Mouse (Mus musculus) liver, adult 2 months (tissue): Measurements from ENCODE around the gene Rabl3. TPM values are rescaled to one million over a fixed set of nuclear protein-coding genes. Genes with fewer than 3 reads are reported as not detected.

Source experiments
- DNase-seq: peaks from one replicate; pipeline ENCODE4 v3.0.0-alpha.2; 2011; ENCODE audit warnings: low read depth, low spot score; ENCODE audit errors: extremely low read depth
- H3K27ac ChIP-seq: fragments of 200-500 bp; replicated peaks from 2 replicates; pipeline ENCODE4 v1.5.1; 2012; ENCODE audit warnings: low read depth, mild to moderate bottlenecking, control low read depth, inconsistent platforms, low read length; ENCODE audit not compliant: insufficient read depth
- H3K27me3 ChIP-seq: fragments of 200-500 bp; 2 replicates; pipeline ENCODE4 v1.6.1; 2012; ENCODE audit warnings: mild to moderate bottlenecking, moderate library complexity, low read length, inconsistent platforms; ENCODE audit not compliant: control insufficient read depth, insufficient read depth
- H3K36me3 ChIP-seq: fragments of 200-500 bp; 2 replicates; pipeline ENCODE4 v1.6.1; 2012; ENCODE audit warnings: low read length, inconsistent platforms; ENCODE audit not compliant: control insufficient read depth, insufficient read depth
- H3K4me1 ChIP-seq: fragments of 200-500 bp; 2 replicates; pipeline ENCODE4 v1.6.1; 2011; ENCODE audit warnings: low read length; ENCODE audit not compliant: control insufficient read depth, insufficient read depth
- H3K4me3 ChIP-seq: fragments of 200-500 bp; 2 replicates; pipeline ENCODE4 v1.5.1; 2011; ENCODE audit warnings: low read depth, mild to moderate bottlenecking, control low read depth, low read length, moderate library complexity; ENCODE audit not compliant: insufficient read depth
- H3K79me2 ChIP-seq: fragments of 200-500 bp; 2 replicates; pipeline ENCODE4 v1.6.1; 2012; ENCODE audit warnings: inconsistent platforms, mild to moderate bottlenecking, low read length, moderate library complexity; ENCODE audit not compliant: control insufficient read depth, insufficient read depth
- H3K9ac ChIP-seq: fragments of 200-500 bp; 2 replicates; pipeline ENCODE4 v1.6.1; 2012; ENCODE audit warnings: low read depth, mild to moderate bottlenecking, control low read depth, inconsistent platforms, low read length
- CTCF ChIP-seq: fragments of 200-500 bp; IDR thresholded peaks from 2 replicates; pipeline ENCODE4 v1.5.1; 2011; ENCODE audit warnings: low read depth, low read length, control low read depth
- POLR2A ChIP-seq: fragments of 200-500 bp; IDR thresholded peaks from 2 replicates; pipeline ENCODE4 v1.6.1; 2011; ENCODE audit warnings: low read length, control low read depth; ENCODE audit not compliant: insufficient read depth; ENCODE audit errors: extremely low read depth
- WGBS: fragments of 180-500 bp; shearing (Covaris S2); methylation state at CpG from one replicate; pipeline ENCODE4 v1.1.7; 2018; 5-methylcytosine and 5-hydroxymethylcytosine counted together
- polyA plus RNA-seq: library from polyadenylated mRNA; depleted of rRNA; stranded (reverse); fragments of >200 nt; gene quantifications from 2 replicates; pipeline ENCODE4 v1.2.3, GENCODE M21; 2012
- total RNA-seq: library from RNA; depleted of rRNA; stranded (reverse); fragments of >200 nt; gene quantifications from 2 replicates; pipeline ENCODE4 v1.2.3, GENCODE M21; 2014

Gene Rabl3
- total and polyA plus RNA-seq, 2 experiments, result 2.8 to 10.4 TPM

DNA sequence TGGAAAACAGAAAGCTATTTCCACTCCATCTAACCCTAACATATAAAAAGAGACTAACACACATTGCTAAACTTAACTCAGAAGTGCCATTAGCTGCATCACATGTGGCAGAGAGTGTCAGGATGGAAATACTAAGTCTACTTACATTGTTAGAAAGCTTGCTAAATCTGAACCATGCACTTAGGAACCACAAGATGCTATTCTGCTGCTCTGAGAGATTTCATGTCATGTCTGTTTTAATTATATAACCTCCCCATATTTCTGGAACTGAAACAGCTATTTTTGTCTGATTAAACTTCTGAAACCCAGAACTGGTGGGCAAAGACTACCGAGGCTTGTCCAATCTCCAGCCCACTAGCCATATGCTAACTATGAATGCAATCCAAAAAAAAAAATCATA, 7.6 kb upstream of the Rabl3 start:
- peaks cover 19% of the 10 kb centered on the region for H3K36me3 ChIP-seq
- no peak for DNase-seq
- TF ChIP-seq POLR2A (no peak), CTCF (no peak)
- no peaks in the 10 kb centered on the region for H3K27me3 ChIP-seq
- no peak overlapping the region for H3K27ac ChIP-seq
- 85% methylated on average over 1 of the region's 1 CpGs for WGBS
- H3K4me3 ChIP-seq, result no peak overlapping the region
- H3K9ac ChIP-seq, result no peak overlapping the region
- peaks cover 26% of the 10 kb centered on the region for H3K4me1 ChIP-seq
- peaks cover 6% of the 10 kb centered on the region; the same call in 1 of the 2 replicates for H3K79me2 ChIP-seq

DNA sequence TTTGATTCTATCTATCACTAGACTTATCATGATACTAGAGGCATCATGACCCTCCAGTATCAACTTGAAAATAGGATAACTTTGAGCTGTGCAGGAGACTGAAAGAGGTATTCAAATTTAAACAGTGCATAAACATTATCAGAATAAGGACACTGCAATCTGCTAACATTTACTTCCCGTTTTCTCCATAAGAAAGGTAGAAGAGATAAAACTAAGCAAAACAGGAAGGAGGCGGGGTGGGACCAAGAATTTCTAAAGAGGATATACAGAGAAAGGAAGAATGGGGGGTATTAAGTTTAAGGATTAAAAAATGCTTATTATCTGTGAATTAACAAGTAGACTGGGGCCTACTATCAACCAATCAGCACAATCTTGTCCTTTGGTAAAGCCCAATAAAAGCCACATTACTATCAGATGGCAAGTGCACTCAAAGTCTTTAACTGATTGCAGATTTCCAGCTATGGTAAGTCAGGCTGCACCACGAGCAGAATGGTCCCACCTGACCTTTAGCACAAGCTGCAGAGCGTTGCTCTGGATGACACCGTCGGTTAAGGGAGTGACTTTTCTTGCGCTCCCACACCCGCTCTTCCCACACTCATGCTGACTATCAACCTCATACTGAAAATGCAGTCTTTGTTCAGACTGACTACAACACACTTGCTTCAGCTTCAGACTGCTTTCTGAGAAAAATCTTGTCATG, 6.2 kb upstream of the Rabl3 start:
- Histone ChIP-seq H3K9ac (no peak overlapping the region), H3K36me3 (peaks cover 19% of the 10 kb centered on the region), H3K27me3 (no peaks in the 10 kb centered on the region), H3K79me2 (peaks cover 6% of the 10 kb centered on the region; the same call in 1 of the 2 replicates), H3K4me3 (no peak overlapping the region), H3K27ac (no peak overlapping the region), H3K4me1 (peaks cover 22% of the 10 kb centered on the region)
- no peak for DNase-seq
- 64% methylated on average over 8 of the region's 8 CpGs for WGBS
- TF ChIP-seq CTCF, result no peak
- TF ChIP-seq POLR2A, result no peak

DNA sequence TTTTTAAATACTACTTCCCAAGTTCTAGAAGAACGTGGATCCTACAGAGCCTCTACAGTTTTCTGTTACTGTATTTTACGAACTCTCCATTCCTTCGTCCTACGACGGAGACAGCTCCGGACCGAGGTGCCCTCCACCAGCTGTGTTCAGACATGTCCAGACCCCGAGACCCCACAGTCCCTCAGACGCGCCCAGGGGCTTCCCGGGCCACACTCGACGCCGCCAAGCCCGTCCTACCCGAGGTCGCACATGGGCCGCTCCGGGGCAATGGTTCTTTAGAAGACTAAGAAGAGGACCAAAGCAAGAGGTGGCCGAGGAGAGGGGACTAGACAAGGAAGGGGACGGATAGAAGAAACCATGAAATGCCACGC, 460 bp upstream of the Rabl3 start:
- Histone ChIP-seq H3K27me3 (no peaks in the 10 kb centered on the region), H3K9ac (peak overlapping the region; percentile 78), H3K27ac (peak overlapping the region; percentile 37), H3K36me3 (peaks cover 10% of the 10 kb centered on the region), H3K79me2 (no peaks in the 10 kb centered on the region; the same call in 1 of the 2 replicates), H3K4me3 (peak overlapping the region; percentile 72), H3K4me1 (peaks cover 25% of the 10 kb centered on the region; the same call in 1 of the 2 replicates)
- TF ChIP-seq CTCF (no peak), POLR2A (no peak)
- under 1% methylated on average over 22 of the region's 22 CpGs for WGBS
- DNase-seq, result no peak

DNA sequence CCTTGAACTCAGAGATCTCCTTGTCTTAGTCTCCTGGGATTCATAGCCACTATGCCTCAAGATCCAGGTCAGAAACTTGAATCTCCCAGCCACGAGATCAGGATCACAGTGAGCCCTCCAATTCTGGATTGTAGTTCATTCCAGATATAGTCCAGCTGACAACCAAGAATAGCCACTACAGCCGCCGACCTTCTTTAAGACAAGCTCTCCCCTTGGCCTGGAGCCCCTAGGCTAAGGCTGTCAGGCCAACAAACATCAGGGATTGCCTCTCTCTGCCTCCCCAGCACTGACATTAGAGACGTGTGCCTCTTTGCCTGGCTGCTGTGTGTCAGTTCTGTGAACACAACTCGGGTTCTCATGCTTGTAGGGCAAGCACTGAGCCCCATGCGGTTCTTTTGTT, 1.1 kb downstream of the Rabl3 start:
- peak overlapping the region; percentile 95 for H3K27ac ChIP-seq
- DNase-seq, result no peak
- H3K27me3 ChIP-seq, result no peaks in the 10 kb centered on the region
- peaks cover 17% of the 10 kb centered on the region; the same call in 1 of the 2 replicates for H3K4me1 ChIP-seq
- no peaks in the 10 kb centered on the region; the same call in 1 of the 2 replicates for H3K79me2 ChIP-seq
- TF ChIP-seq CTCF (no peak), POLR2A (no peak)
- H3K9ac ChIP-seq, result no peak overlapping the region
- no peak overlapping the region for H3K4me3 ChIP-seq
- peaks cover 8% of the 10 kb centered on the region for H3K36me3 ChIP-seq
- WGBS, result 77% methylated on average over 6 of the region's 6 CpGs

DNA sequence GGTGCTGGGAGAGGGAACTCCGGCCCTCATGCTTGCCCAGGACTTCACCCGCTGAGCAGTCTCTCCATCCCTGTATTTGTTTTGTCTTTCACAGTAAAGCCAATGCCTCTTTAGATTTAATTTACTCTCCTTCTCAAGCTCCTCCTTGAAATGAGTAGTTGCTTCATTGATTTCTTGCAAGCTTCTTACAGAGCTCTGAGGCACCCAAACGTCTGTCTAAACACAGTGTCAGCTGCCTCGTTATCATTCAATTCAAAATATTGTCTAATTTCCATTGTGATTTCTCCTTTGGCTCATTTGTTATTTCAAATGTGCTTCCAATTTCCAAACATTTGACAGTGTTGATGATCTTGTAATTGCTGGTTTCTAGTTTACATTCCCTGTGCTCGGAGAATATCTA, 6.6 kb downstream of the Rabl3 start:
- peaks cover 8% of the 10 kb centered on the region; the same call in 1 of the 2 replicates for H3K4me1 ChIP-seq
- no peak overlapping the region for H3K4me3 ChIP-seq
- no peaks in the 10 kb centered on the region for H3K27me3 ChIP-seq
- 84% methylated on average over 5 of the region's 5 CpGs for whole genome bisulfite sequencing
- TF ChIP-seq POLR2A (no peak), CTCF (no peak)
- no peak overlapping the region for H3K27ac ChIP-seq
- peaks cover 8% of the 10 kb centered on the region for H3K36me3 ChIP-seq
- H3K79me2 ChIP-seq, result peaks cover 8% of the 10 kb centered on the region; the same call in 1 of the 2 replicates
- no peak overlapping the region for H3K9ac ChIP-seq
- no peak for DNase-seq

DNA sequence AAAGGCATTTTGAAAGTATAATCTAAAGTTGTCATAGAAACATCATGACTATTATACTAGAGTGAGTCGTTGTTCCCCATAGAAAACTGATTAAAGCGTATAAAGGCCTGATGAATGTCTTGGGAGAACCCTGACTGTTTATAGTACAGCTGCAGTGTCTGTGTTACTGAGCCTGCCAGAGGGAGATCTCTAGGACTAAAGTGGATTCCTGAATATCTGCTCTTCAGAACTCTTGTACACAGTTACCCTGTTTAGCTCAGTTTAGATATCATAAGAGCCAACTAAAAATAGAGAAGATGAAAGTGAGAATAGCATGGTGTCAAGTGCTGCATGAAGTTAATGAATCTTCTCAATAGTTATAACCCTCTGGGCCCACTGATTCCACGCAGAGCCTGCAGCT, 10.6 kb downstream of the Rabl3 start:
- DNase-seq, result no peak
- Histone ChIP-seq H3K9ac (no peak overlapping the region), H3K27ac (no peak overlapping the region), H3K4me3 (no peak overlapping the region), H3K4me1 (no peaks in the 10 kb centered on the region), H3K27me3 (no peaks in the 10 kb centered on the region), H3K36me3 (no peaks in the 10 kb centered on the region), H3K79me2 (peaks cover 9% of the 10 kb centered on the region; the same call in 1 of the 2 replicates)
- 91% methylated on average over 3 of the region's 3 CpGs for WGBS
- TF ChIP-seq CTCF (no peak), POLR2A (no peak)
